Mouse (Mus musculus) heart, adult 10 weeks (tissue): ENCODE data around the gene Lipm. TPM values are rescaled to one million over a fixed set of nuclear protein-coding genes. Genes with fewer than 3 reads are reported as not detected.

Source experiments
- polyA plus RNA-seq: library from polyadenylated mRNA; stranded (reverse); fragments of 350-450 nt; fragmentation: Illumina TruSeq; extraction: RNeasy Lipid Tissue Mini Kit (QIAGEN cat#74804); gene quantifications from one replicate; pipeline ENCODE4 v1.2.3, GENCODE M21; 2014; ENCODE audit warnings: low read depth, low replicate concordance

Gene Lipm
- not detected for polyA plus RNA-seq

GRCm38 (mm10) chr19:34100633-34101032 is at the start of gene Lipm:
Gene Lipm (plus strand): TSS chr19:34100933.

DNA sequence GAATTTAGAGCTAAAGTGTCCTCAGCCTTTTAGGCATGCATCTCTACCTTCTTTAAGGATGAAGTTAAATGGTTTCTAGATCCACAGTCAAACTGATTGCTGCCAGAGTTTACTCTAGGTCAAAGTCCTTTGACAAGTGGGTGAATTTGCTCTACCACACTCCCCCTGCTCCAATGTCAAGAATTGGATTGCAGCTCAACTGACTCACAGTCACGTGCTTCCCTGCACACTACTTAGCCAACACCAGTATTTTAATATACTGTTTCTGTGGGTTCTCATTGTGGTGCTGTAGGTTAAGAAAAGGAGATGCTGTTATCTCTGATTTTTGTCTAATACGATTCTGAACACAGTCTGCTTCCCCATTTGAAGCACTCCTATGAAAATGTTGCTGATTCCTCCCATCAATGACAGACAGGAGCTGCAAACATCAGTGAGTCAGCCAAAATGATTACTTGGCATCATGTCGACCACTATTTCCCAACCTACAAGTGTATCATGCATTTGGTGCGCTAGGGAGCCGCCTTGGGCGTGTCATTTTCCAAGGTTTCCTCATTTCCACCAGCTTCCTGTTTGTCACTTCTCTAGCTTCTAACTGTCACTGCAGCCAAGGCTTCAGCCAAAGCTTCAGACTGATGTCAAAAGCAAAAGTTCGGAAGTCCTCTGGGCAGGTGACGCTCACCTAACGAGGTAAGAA is 33.8 kb upstream of the Lipm start, which contains the start of gene Lipn:
TSS of gene Lipn (plus strand) at position 580 of the 694 bp plus-strand sequence.

GRCm38 (mm10) chr19:34165891-34166290 is 65.2 kb downstream of the Lipm start, which contains the start of gene Ankrd22:
Gene Ankrd22 (minus strand): TSS chr19:34166053.

Other genes with a start within 250 kb of the Lipm start
- not detected for gene Lipf, start 139.7 kb upstream of the Lipm start, polyA plus RNA-seq
- gene Lipk, start 92.6 kb upstream of the Lipm start, polyA plus RNA-seq = not detected
- not detected for gene Lipn, start 33.6 kb upstream of the Lipm start, polyA plus RNA-seq
- gene Ankrd22, start 65.1 kb downstream of the Lipm start, polyA plus RNA-seq = not detected
- gene Stambpl1, start 91.3 kb downstream of the Lipm start, polyA plus RNA-seq = 2.9 TPM
- 296 TPM for gene Acta2, start 154.7 kb downstream of the Lipm start, polyA plus RNA-seq
- gene Fas, start 189.7 kb downstream of the Lipm start, polyA plus RNA-seq = 25.2 TPM